Mouse (Mus musculus) heart, postnatal 0 days (tissue): ENCODE results near the gene Notch2. TPM values are rescaled to one million over a fixed set of nuclear protein-coding genes. Genes with fewer than 3 reads are reported as not detected.

Source experiments
- ATAC-seq: fragments of 200-750 bp; cut with Nextera tagmentation; 2 replicates; pipeline ENCODE4 v1.8.0; 2017; ENCODE audit warnings: low read depth, moderate number of reproducible peaks, moderate library complexity; ENCODE audit not compliant: insufficient read depth
- DNase-seq: peaks from one replicate; pipeline ENCODE4 v3.0.0-alpha.2; 2016; ENCODE audit warnings: low spot score
- H3K27ac ChIP-seq: fragments of 300-500 bp; sonication (generic); 2 replicates; pipeline ENCODE4 v1.5.1; 2014; ENCODE audit warnings: low read depth, mild to moderate bottlenecking
- H3K27me3 ChIP-seq: fragments of 300-500 bp; sonication (generic); 2 replicates; pipeline ENCODE4 v1.6.1; 2014; ENCODE audit warnings: low read length, mixed read lengths; ENCODE audit not compliant: control insufficient read depth, insufficient read depth
- H3K36me3 ChIP-seq: fragments of 300-500 bp; sonication (generic); replicated peaks from 2 replicates; pipeline ENCODE4 v1.6.1; 2014; ENCODE audit warnings: low read length, mixed read lengths; ENCODE audit not compliant: control insufficient read depth, insufficient read depth
- H3K4me1 ChIP-seq: fragments of 300-500 bp; sonication (generic); 2 replicates; pipeline ENCODE4 v1.6.1; 2014; ENCODE audit warnings: antibody characterized with exemption; ENCODE audit not compliant: control insufficient read depth, insufficient read depth
- H3K4me2 ChIP-seq: fragments of 300-500 bp; sonication (generic); 2 replicates; pipeline ENCODE4 v1.6.1; 2014; ENCODE audit warnings: low read depth, mild to moderate bottlenecking, low read length, moderate library complexity
- H3K4me3 ChIP-seq: fragments of 300-500 bp; sonication (generic); 2 replicates; pipeline ENCODE4 v1.5.1; 2014; ENCODE audit warnings: low read depth, low read length
- H3K9ac ChIP-seq: fragments of 300-500 bp; sonication (generic); replicated peaks from 2 replicates; pipeline ENCODE4 v1.6.1; 2014; ENCODE audit warnings: low read depth, low read length, mixed read lengths
- H3K9me3 ChIP-seq: fragments of 300-500 bp; sonication (generic); replicated peaks from 2 replicates; pipeline ENCODE4 v1.6.1; 2016; ENCODE audit warnings: low read length; ENCODE audit not compliant: control insufficient read depth
- CTCF ChIP-seq: IDR thresholded peaks from 2 replicates; pipeline ENCODE4 v1.5.1; 2016; ENCODE audit warnings: antibody characterized with exemption, control low read depth, low read depth
- EP300 ChIP-seq: IDR thresholded peaks from 2 replicates; pipeline ENCODE4 v1.6.1; 2016; ENCODE audit warnings: antibody characterized with exemption, low read depth
- WGBS: fragments of 180-500 bp; shearing (Covaris S2); extraction: QIAGEN DNeasy Blood & Tissue Kit; methylation state at CpG from one replicate; pipeline ENCODE4 v1.1.7; 2014; 5-methylcytosine and 5-hydroxymethylcytosine counted together
- polyA plus RNA-seq: library from polyadenylated mRNA; unstranded; fragments of >200 nt; fragmentation: Nextera tagmentation; extraction: Ambion mirVana; gene quantifications from 2 replicates; pipeline ENCODE4 v1.2.1, GENCODE M21; 2015
- total RNA-seq: library from RNA; depleted of rRNA; stranded (reverse); fragments of >200 nt; gene quantifications from 2 replicates; pipeline ENCODE4 v1.2.3, GENCODE M21; 2014; ENCODE audit warnings: low replicate concordance

The Notch2 gene
- total and polyA plus RNA-seq, 2 experiments from 2014 or later = 5.5 to 53.7 TPM

- TF ChIP-seq EP300 (no peak), CTCF (no peak)
- DNase-seq (peak; percentile 25), ATAC-seq (peak; percentile 70)
- H3K4me1 ChIP-seq = no peaks in the 10 kb centered on the region
- no peaks in the 10 kb centered on the region for H3K27me3 ChIP-seq
- H3K36me3 ChIP-seq = peaks cover 90% of the 10 kb centered on the region
- no peak overlapping the region for H3K4me2 ChIP-seq
- no peak overlapping the region for H3K4me3 ChIP-seq
- no peak overlapping the region for H3K9ac ChIP-seq
- 79% methylated on average over 12 of the region's 12 CpGs for WGBS
- H3K27ac ChIP-seq = peak overlapping the region; percentile 30; the same call in 1 of the 2 replicates
- H3K9me3 ChIP-seq = 0 out of 2 replicates have a peak, but pooled peaks cover 5% of the 10 kb centered on the region
These were observed 93.4 kb downstream of the Notch2 start for GRCm38 (mm10) chr3:98106590-98107313.

- H3K4me1 ChIP-seq = no peaks in the 10 kb centered on the region
- no peak overlapping the region for H3K4me2 ChIP-seq
- 74% methylated on average over 4 of the region's 4 CpGs for WGBS
- no peaks in the 10 kb centered on the region for H3K9me3 ChIP-seq
- no peak overlapping the region for H3K9ac ChIP-seq
- no peaks in the 10 kb centered on the region for H3K27me3 ChIP-seq
- no peak overlapping the region for H3K4me3 ChIP-seq
- H3K36me3 ChIP-seq = peaks cover 90% of the 10 kb centered on the region
- DNase-seq (no peak), ATAC-seq (no peak)
- TF ChIP-seq CTCF (no peak), EP300 (no peak)
- no peak overlapping the region for H3K27ac ChIP-seq
These were observed 95.1 kb downstream of the Notch2 start for GRCm38 (mm10) chr3:98108416-98108815.

- WGBS = 94% methylated on average over 3 of the region's 3 CpGs
- H3K27ac ChIP-seq = no peak overlapping the region
- no peak for TF ChIP-seq EP300
- no peak for TF ChIP-seq CTCF
- H3K9ac ChIP-seq = no peak overlapping the region
- no peaks in the 10 kb centered on the region for H3K9me3 ChIP-seq
- ATAC-seq (no peak), DNase-seq (no peak)
- H3K36me3 ChIP-seq = peaks cover 90% of the 10 kb centered on the region
- H3K4me1 ChIP-seq = no peaks in the 10 kb centered on the region
- no peak overlapping the region for H3K4me2 ChIP-seq
- H3K27me3 ChIP-seq = no peaks in the 10 kb centered on the region
- no peak overlapping the region for H3K4me3 ChIP-seq
These were observed 95.5 kb downstream of the Notch2 start for GRCm38 (mm10) chr3:98108866-98109265.

GRCm38 (mm10) chr3:98110610-98111009 lies 97.3 kb downstream of the Notch2 start:
- WGBS = 91% methylated on average over 4 of the region's 4 CpGs
- Histone ChIP-seq H3K27me3 (no peaks in the 10 kb centered on the region), H3K9ac (no peak overlapping the region), H3K9me3 (no peaks in the 10 kb centered on the region), H3K36me3 (peaks cover 89% of the 10 kb centered on the region), H3K4me1 (no peaks in the 10 kb centered on the region), H3K4me2 (no peak overlapping the region), H3K4me3 (no peak overlapping the region), H3K27ac (no peak overlapping the region)
- DNase-seq (no peak), ATAC-seq (no peak)
- TF ChIP-seq CTCF = no peak
- no peak for TF ChIP-seq EP300

- TF ChIP-seq CTCF (no peak), EP300 (no peak)
- H3K4me3 ChIP-seq = no peak overlapping the region
- H3K4me1 ChIP-seq = no peaks in the 10 kb centered on the region
- no peak overlapping the region for H3K4me2 ChIP-seq
- no peaks in the 10 kb centered on the region for H3K27me3 ChIP-seq
- no peaks in the 10 kb centered on the region for H3K9me3 ChIP-seq
- H3K27ac ChIP-seq = no peak overlapping the region
- no peak for ATAC-seq
- H3K9ac ChIP-seq = no peak overlapping the region
- 85% methylated on average over 3 of the region's 3 CpGs for WGBS
- H3K36me3 ChIP-seq = peaks cover 92% of the 10 kb centered on the region
- DNase-seq = no peak
These were observed 104.9 kb downstream of the Notch2 start for GRCm38 (mm10) chr3:98118252-98118651.

- Histone ChIP-seq H3K4me1 (no peaks in the 10 kb centered on the region), H3K36me3 (peaks cover 93% of the 10 kb centered on the region), H3K27me3 (no peaks in the 10 kb centered on the region), H3K9me3 (no peaks in the 10 kb centered on the region), H3K4me2 (no peak overlapping the region), H3K4me3 (no peak overlapping the region), H3K27ac (no peak overlapping the region), H3K9ac (no peak overlapping the region)
- TF ChIP-seq EP300 = no peak
- TF ChIP-seq CTCF = no peak
- WGBS = 90% methylated on average over 6 of the region's 6 CpGs
- DNase-seq (no peak), ATAC-seq (no peak)
These were observed 106.0 kb downstream of the Notch2 start for GRCm38 (mm10) chr3:98119338-98119737.
